Mouse (Mus musculus): ENCODE results near the gene Rnf157. TPM values are rescaled to one million over a fixed set of nuclear protein-coding genes. Genes with fewer than 3 reads are reported as not detected.

Gene Rnf157
- polyA plus RNA-seq (2017; shearing (Covaris generic)), result 13.5 TPM

DNA sequence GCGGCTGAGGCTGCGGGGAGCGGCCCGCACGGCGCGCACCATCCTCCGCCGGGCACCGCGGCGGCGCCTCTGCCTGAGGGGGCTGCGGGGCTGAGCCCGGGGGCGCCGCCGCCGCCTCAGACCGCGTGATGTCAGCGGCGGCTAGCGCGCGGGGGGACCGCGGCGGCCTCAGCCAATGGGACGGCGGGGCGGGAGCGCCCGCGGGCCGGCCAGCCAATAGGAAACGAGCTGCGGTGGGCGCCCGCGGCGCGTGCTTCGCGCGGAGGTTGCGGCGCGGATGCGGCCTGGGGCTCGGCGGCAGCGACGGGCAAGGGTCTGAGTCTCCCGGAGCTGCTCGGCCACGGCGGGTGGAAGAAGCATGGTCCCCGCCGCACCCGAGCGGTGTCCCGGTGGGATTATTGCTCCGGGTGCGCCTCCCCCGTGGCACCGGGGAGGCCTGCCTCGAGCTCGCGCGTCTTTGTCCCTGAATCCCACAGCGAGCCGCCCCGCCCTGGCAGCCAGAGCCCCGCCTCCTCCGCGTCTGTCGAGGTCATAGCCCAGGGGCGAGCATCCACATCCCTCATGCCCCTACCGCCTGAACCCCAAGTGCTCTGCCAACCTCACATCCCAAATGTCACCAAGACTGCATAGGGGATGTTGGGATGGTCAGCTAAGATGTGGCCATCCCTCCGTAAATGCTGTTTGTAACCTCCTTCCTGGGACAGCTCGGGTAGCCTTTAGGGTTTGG, at the start of gene Rnf157:
TSS of gene Rnf157 (minus strand) at position 129 of the 727 bp plus-strand sequence.

DNA sequence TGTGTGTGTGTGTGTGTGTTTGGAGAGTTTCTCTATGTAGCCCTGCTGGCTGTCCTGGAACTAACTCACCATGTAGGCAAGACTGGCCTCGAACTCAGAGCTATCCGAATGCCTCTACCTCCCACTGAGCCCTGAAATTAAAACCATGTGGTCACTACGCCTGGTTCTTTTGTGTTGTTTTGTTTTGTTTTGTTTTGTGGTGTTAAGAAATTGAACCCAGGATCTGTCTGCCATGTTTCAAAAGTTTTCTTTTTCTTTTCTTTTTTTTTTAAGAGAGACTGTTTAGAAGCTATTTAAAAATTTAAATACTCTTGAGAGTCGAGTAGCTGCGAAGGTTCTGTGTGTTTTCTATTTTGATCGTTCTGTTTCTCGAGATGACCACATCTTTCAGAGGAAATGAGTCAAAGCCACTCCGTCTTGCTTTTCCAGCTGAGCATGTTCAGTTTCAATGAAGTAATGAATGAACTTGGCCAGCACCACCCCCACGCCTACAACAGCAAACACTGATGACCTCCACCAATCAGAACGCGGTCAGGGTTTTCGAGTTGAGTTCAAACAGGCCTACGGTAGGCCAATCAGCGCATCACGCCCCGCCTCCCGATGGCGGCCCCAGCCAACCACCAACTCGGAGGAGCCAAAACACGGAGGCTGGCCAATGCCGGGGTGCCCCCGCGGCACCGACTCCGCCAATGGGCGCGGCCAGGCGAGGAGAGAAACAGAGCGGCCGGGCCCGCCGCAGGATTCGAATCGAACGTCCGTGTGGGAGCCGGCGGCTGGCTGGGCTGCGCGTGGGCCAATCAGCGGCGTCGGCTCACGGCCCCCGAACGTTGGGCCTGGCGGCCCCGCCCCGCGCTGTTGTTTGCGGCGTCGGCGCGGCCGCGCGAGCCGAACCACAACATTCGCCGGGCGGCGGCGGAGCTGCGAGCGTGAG, 20.8 kb upstream of the Rnf157 start, which contains the start of gene Ubald2:
TSS of gene Ubald2 (plus strand) at position 739 of the 931 bp plus-strand sequence.

DNA sequence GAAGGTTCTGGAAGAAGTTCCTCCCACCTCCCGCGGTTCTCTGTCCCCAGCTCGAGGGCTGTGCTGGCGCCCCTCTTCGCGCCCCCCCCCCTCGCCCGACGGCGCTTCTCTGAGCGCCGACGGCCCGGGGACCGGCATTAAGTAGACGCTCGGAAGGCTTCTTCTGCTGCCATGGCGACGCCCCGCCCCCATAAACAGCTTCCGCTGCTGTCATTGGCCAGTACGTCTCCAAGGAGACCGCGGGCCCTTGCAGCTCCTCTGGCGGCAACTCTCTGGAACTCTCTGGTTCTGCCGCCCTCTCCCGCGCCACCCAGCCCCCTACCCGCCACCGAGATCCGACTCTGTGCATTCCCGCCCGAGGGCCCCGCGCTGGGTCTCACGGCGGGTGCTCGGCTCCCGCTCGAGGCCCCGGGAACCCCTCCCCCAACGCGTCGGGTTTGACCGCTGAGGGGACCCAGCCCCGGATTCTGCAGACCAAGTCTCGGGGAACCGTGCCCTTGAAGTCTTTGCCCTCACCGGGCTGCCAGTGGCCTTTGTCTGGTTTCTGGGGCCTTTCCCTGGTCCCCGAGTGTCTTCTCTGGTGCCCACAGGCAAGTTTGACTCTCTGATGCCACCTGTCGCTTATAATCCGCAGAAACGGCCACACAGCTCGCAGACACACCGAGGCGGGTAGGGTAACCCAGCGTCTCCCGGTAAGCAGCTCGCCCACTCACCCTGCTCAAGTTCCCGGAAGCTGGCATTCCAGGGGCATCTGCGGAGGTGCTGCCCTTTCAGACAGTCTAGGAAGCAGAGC, 77.4 kb downstream of the Rnf157 start, which contains the start of gene Foxj1:
TSS of gene Foxj1 (minus strand) at position 156 of the 793 bp plus-strand sequence.

DNA sequence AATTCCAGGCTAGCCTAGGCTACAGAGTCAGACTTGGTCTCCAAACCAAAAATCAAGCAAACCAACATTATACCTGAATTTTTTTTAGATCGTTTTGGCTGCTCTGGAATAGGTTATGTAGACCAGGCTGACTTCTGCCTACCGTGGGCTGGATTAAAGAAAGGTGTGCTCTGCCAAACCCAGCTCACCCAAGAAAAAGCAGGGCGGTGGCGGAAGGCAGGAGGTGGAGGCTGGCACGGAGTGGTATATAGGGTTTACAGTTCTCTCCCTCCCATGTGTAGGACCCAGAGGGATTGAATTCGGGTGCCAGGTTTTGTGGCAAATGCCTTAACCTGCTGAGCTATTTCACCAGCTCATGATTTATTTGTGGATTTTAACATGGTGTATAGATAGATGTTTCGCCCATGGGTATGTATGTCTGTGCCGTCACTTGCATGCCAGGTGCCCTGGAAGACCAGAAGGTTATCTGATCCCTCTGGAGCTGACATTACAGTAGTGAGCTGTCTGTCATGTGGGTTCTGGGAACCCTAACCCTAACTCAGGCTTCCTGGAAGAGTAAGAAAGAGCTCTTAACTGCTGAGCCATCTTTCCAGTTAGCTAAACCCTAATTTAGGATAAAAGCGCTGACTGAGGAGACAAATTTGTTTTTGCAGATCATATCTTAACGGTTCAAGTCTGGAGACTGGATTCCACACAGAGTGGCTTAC, 105.7 kb downstream of the Rnf157 start, which contains the start of gene Exoc7:
TSS of gene Exoc7 (minus strand) at position 215 of the 707 bp plus-strand sequence.

Other genes with a start within 250 kb of the Rnf157 start
- 9.7 TPM for gene Fbf1, start 244.9 kb downstream of the Rnf157 start, polyA plus RNA-seq (2017; shearing (Covaris generic))
- gene Ten1, start 214.2 kb downstream of the Rnf157 start, polyA plus RNA-seq (2017; shearing (Covaris generic)), result 43.9 TPM
- gene Acox1, start 214.0 kb downstream of the Rnf157 start, polyA plus RNA-seq (2017; shearing (Covaris generic)), result 21.8 TPM
- gene Evpl, start 175.0 kb downstream of the Rnf157 start, polyA plus RNA-seq (2017; shearing (Covaris generic)), result 0.12 TPM
- 76.0 TPM for gene Srp68, start 138.8 kb downstream of the Rnf157 start, polyA plus RNA-seq (2017; shearing (Covaris generic))
- not detected for gene Galr2, start 132.1 kb downstream of the Rnf157 start, polyA plus RNA-seq (2017; shearing (Covaris generic))
- gene Exoc7, start 105.8 kb downstream of the Rnf157 start, polyA plus RNA-seq (2017; shearing (Covaris generic)), result 44.3 TPM
- not detected for gene Foxj1, start 77.6 kb downstream of the Rnf157 start, polyA plus RNA-seq (2017; shearing (Covaris generic))
- gene Ubald2, start 21.1 kb upstream of the Rnf157 start, polyA plus RNA-seq (2017; shearing (Covaris generic)), result 233 TPM
- gene Qrich2, start 53.2 kb upstream of the Rnf157 start, polyA plus RNA-seq (2017; shearing (Covaris generic)), result not detected
- gene Prpsap1, start 81.2 kb upstream of the Rnf157 start, polyA plus RNA-seq (2017; shearing (Covaris generic)), result 135 TPM
- gene Sphk1, start 117.9 kb upstream of the Rnf157 start, polyA plus RNA-seq (2017; shearing (Covaris generic)), result 0.20 TPM
- 17.9 TPM for gene Ube2o, start 168.4 kb upstream of the Rnf157 start, polyA plus RNA-seq (2017; shearing (Covaris generic))
- not detected for gene Aanat, start 173.4 kb upstream of the Rnf157 start, polyA plus RNA-seq (2017; shearing (Covaris generic))
- gene Rhbdf2, start 214.0 kb upstream of the Rnf157 start, polyA plus RNA-seq (2017; shearing (Covaris generic)), result 15.5 TPM
- gene Prcd, start 240.5 kb upstream of the Rnf157 start, polyA plus RNA-seq (2017; shearing (Covaris generic)), result not detected
- gene Cygb, start 241.3 kb upstream of the Rnf157 start, polyA plus RNA-seq (2017; shearing (Covaris generic)), result not detected

Data from naive thymus-derived CD4-positive, alpha-beta T cell, adult 5 months (primary cell).